Mouse (Mus musculus) E14TG2a.4 (cell line): ENCODE data around the gene Kank2.

Source experiments
- CTCF ChIP-seq: conservative IDR thresholded peaks from 2 replicates; pipeline ENCODE4 v1.5.1; 2014; ENCODE audit warnings: low read length
- POU5F1 ChIP-seq: IDR thresholded peaks from 2 replicates; pipeline ENCODE4 v1.6.1; 2014; ENCODE audit warnings: low read length, borderline replicate concordance

GRCm38 (mm10) chr9:21794925-21795324, 3.6 kb downstream of the Kank2 start:
- TF ChIP-seq CTCF (no peak), POU5F1 (no peak)
